Mouse (Mus musculus) hindlimb bud, embryonic 11.5 days (tissue): ENCODE measurements around the gene Syce1l.

Experiments used
- DNase-seq: peaks from one replicate; pipeline ENCODE4 v3.0.0-alpha.2; 2012; ENCODE audit warnings: low read depth, low spot score; ENCODE audit errors: extremely low spot score

Gene Syce1l

GRCm38 (mm10) chr8:113672599-113673255, 29.7 kb downstream of the Syce1l start:
- no peak for DNase-seq

- no peak for DNase-seq
Measured at GRCm38 (mm10) chr8:113673300-113673699, 30.3 kb downstream of the Syce1l start.

GRCm38 (mm10) chr8:113674611-113675010, 31.6 kb downstream of the Syce1l start:
- DNase-seq: no peak

- no peak for DNase-seq
Measured at GRCm38 (mm10) chr8:113675281-113675680, 32.3 kb downstream of the Syce1l start.

- DNase-seq: no peak
Measured at GRCm38 (mm10) chr8:113676811-113677210, 33.8 kb downstream of the Syce1l start.

- DNase-seq: no peak
Measured at GRCm38 (mm10) chr8:113679361-113679760, 36.3 kb downstream of the Syce1l start.

GRCm38 (mm10) chr8:113687889-113688542, 45.0 kb downstream of the Syce1l start:
- no peak for DNase-seq

- DNase-seq: no peak
Measured at GRCm38 (mm10) chr8:113688543-113688915, 45.5 kb downstream of the Syce1l start.

GRCm38 (mm10) chr8:113691622-113692343, 48.8 kb downstream of the Syce1l start:
- no peak for DNase-seq

GRCm38 (mm10) chr8:113704968-113705367, 62.0 kb downstream of the Syce1l start:
- DNase-seq: no peak
